Mouse (Mus musculus) C2C12 (cell line): Measurements from ENCODE around the gene Abr. TPM values are rescaled to one million over a fixed set of nuclear protein-coding genes. Genes with fewer than 3 reads are reported as not detected.
A peak's percentile ranks its signal among the peaks of the same experiment; 100 is the strongest.

Source experiments
- H3K27me3 ChIP-seq: one replicate; pipeline ENCODE4 v1.6.1; 2011; ENCODE audit not compliant: control insufficient read depth, insufficient read depth, insufficient read length
- H3K36me3 ChIP-seq: one replicate; pipeline ENCODE4 v1.6.1; 2011; ENCODE audit not compliant: control insufficient read depth, insufficient read depth
- H3K4me3 ChIP-seq: one replicate; pipeline ENCODE4 v1.5.1; 2011; ENCODE audit warnings: mild to moderate bottlenecking, control low read depth; ENCODE audit not compliant: poor library complexity, insufficient read depth, severe bottlenecking
- H3K79me2 ChIP-seq: one replicate; pipeline ENCODE4 v1.6.1; 2011; ENCODE audit not compliant: control insufficient read depth, insufficient read depth
- H3K79me3 ChIP-seq: one replicate; pipeline ENCODE4 v1.6.1; 2011; ENCODE audit warnings: low read depth, control low read depth
- H3ac ChIP-seq: one replicate; pipeline ENCODE3; 2011; ENCODE audit warnings: low read depth; ENCODE audit not compliant: control insufficient read depth, insufficient read length
- CEBPB ChIP-seq: IDR thresholded peaks from one replicate; pipeline ENCODE4 v1.6.1; 2011; ENCODE audit warnings: low read depth, mild to moderate bottlenecking, control low read depth, moderate library complexity
- CTCF ChIP-seq: IDR thresholded peaks from one replicate; pipeline ENCODE4 v1.5.1; 2011; ENCODE audit not compliant: control insufficient read depth, insufficient read depth, insufficient read length
- FOSL1 ChIP-seq: IDR thresholded peaks from one replicate; pipeline ENCODE4 v1.8.0; 2011; ENCODE audit warnings: mild to moderate bottlenecking, low read length; ENCODE audit not compliant: poor library complexity, insufficient read depth, severe bottlenecking
- MAX ChIP-seq: IDR thresholded peaks from one replicate; pipeline ENCODE4 v1.6.1; 2011; ENCODE audit warnings: mild to moderate bottlenecking, control low read depth
- MYOD1 ChIP-seq: IDR thresholded peaks from one replicate; pipeline ENCODE4 v1.6.1; 2011; ENCODE audit warnings: low read depth; ENCODE audit not compliant: control insufficient read depth, insufficient read length
- MYOG ChIP-seq: IDR thresholded peaks from one replicate; pipeline ENCODE4 v1.6.1; 2011; ENCODE audit not compliant: control insufficient read depth, insufficient read length; ENCODE audit errors: extremely low read depth
- USF1 ChIP-seq: IDR thresholded peaks from one replicate; pipeline ENCODE4 v1.6.1; 2011; ENCODE audit warnings: low read depth, mild to moderate bottlenecking, control low read depth, moderate library complexity
- polyA plus RNA-seq: library from polyadenylated mRNA; unstranded; fragments of >200 nt; fragmentation: generic; extraction: Trizol; gene quantifications from one replicate; pipeline ENCODE4 v1.2.1, GENCODE M21; 2012; ENCODE audit warnings: missing spikeins

Abr gene
- polyA plus RNA-seq, 1 experiment: 72.8 TPM

- Histone ChIP-seq H3ac (peak overlapping the region; percentile 31), H3K79me2 (no peaks in the 10 kb centered on the region), H3K36me3 (no peaks in the 10 kb centered on the region), H3K79me3 (no peaks in the 10 kb centered on the region), H3K4me3 (no peak overlapping the region), H3K27me3 (no peaks in the 10 kb centered on the region)
- TF ChIP-seq CTCF (peak; percentile 93), MAX (peak; percentile 58), FOSL1 (no peak)
Measured at GRCm38 (mm10) chr11:76645955-76646354, 23.8 kb upstream of the Abr start.

DNA sequence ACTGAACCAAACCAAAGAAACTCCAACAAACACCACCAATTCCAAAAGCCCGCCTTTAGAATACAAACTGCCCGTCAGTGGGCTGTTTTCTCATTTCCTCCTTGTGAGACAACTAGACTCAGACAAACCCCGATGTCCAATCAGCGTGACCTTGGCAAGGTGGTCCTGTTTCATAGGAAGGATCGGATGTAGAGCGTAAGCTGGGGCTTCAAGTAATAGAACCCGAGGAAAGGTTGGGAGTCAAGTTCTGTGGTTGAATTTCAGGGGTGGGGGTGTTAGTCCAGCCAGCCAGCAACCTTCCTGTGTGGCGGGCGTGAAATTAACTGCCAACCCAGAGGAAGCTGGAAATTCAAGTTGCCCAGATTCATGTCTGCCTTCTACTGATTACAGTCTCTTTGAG, 22.9 kb upstream of the Abr start:
- Histone ChIP-seq H3K79me3 (no peaks in the 10 kb centered on the region), H3K36me3 (no peaks in the 10 kb centered on the region), H3K4me3 (no peak overlapping the region), H3K79me2 (no peaks in the 10 kb centered on the region), H3K27me3 (no peaks in the 10 kb centered on the region), H3ac (no peak overlapping the region)
- TF ChIP-seq USF1 (no peak), MAX (no peak), MYOD1 (no peak), CTCF (no peak), MYOG (no peak), FOSL1 (no peak), CEBPB (no peak)

DNA sequence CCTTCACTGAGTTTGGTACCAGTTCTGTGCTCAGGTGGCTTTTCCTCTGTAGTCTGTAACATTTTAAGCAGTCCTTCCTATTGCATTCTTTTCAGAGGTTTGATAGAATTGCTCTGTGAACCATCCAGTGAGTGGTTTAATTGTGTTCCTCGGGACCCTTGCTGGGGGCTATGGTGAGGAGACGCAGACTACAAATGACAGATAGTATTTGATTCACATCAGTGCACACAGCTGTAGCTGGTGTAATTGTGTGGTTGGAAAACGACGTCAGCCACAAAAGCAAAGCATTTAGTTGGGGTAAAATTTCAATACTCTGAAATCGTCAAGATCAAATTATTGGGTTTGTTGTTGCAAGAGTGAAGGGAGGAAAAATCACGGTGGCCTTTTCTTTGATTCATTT, 22.1 kb upstream of the Abr start:
- H3K79me2 ChIP-seq: no peaks in the 10 kb centered on the region
- TF ChIP-seq MYOD1 (no peak), MAX (no peak), FOSL1 (no peak)

GRCm38 (mm10) chr11:76640231-76640630, 18.1 kb upstream of the Abr start:
- no peak overlapping the region for H3ac ChIP-seq
- H3K36me3 ChIP-seq: no peaks in the 10 kb centered on the region
- TF ChIP-seq MYOG: no peak
- no peak for TF ChIP-seq CEBPB
- no peak for TF ChIP-seq CTCF
- TF ChIP-seq FOSL1: no peak
- no peak for TF ChIP-seq MAX
- TF ChIP-seq USF1: no peak
- TF ChIP-seq MYOD1: no peak
- no peaks in the 10 kb centered on the region for H3K79me2 ChIP-seq
- H3K27me3 ChIP-seq: no peaks in the 10 kb centered on the region
- no peaks in the 10 kb centered on the region for H3K79me3 ChIP-seq
- H3K4me3 ChIP-seq: no peak overlapping the region

More for the DNA sequence above, 22.1 kb upstream of the Abr start:
- Histone ChIP-seq H3K79me3 (no peaks in the 10 kb centered on the region), H3K4me3 (no peak overlapping the region), H3K27me3 (no peaks in the 10 kb centered on the region), H3K36me3 (no peaks in the 10 kb centered on the region), H3ac (no peak overlapping the region)

DNA sequence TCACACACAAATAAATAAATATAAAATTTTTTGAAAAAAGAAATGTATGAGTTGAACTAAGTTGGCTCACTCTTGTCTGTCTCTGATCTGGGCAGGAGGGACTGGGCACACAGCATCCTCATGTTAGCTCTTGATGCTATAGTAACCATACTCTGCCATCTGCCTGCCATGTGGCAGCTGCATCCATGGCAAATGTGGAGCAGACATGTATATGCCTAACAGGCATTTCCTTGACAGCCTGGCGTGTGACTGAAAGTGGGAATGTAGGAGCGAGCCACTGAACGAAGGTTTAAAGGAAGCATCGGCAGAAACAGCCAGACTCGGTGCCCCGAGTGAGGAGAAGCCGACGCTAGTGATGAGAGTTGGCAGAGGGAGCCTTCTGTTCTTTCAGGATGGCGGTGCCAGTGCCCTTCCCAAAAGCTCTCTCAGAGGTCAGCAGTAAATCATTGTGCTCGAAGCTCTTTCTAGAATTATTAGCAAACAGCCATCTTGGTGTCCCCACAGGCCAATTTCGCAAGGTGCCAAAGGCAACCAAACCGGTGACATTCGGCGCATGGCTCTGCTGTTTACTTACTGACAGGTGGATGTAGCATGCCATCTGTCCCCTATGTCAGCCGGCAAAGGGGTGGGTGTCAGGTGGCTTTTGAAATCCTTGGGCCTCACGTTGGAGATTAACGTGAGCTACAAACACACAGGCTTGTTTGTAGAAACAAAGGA, 17.3 kb upstream of the Abr start:
- no peaks in the 10 kb centered on the region for H3K79me2 ChIP-seq
- no peak overlapping the region for H3ac ChIP-seq
- H3K4me3 ChIP-seq: no peak overlapping the region
- no peaks in the 10 kb centered on the region for H3K79me3 ChIP-seq
- TF ChIP-seq CEBPB (no peak), MYOG (no peak), USF1 (no peak), CTCF (no peak), MYOD1 (no peak), MAX (no peak), FOSL1 (no peak)
- H3K27me3 ChIP-seq: no peaks in the 10 kb centered on the region
- H3K36me3 ChIP-seq: no peaks in the 10 kb centered on the region

GRCm38 (mm10) chr11:76630487-76630886, 8.4 kb upstream of the Abr start:
- no peak overlapping the region for H3ac ChIP-seq
- no peaks in the 10 kb centered on the region for H3K27me3 ChIP-seq
- no peaks in the 10 kb centered on the region for H3K79me3 ChIP-seq
- H3K36me3 ChIP-seq: no peaks in the 10 kb centered on the region
- TF ChIP-seq MYOG (no peak), MAX (no peak), CTCF (no peak), USF1 (no peak), CEBPB (no peak), FOSL1 (no peak), MYOD1 (no peak)
- no peaks in the 10 kb centered on the region for H3K79me2 ChIP-seq
- no peak overlapping the region for H3K4me3 ChIP-seq
